Mouse (Mus musculus): ENCODE data around the gene Serpina5. TPM values are rescaled to one million over a fixed set of nuclear protein-coding genes. Genes with fewer than 3 reads are reported as not detected.
A peak's percentile ranks its signal among the peaks of the same experiment; 100 is the strongest.
"Not testable (repeated sequence)": the region's sequence is repeated elsewhere in the genome, so short reads cannot be mapped to it uniquely, and the experiment has no call there.

Serpina5 gene
- polyA plus RNA-seq, 1 experiment from 2014 or later, result not detected

GRCm38 (mm10) chr12:104067549-104067948 is 33.4 kb upstream of the Serpina5 start:
- Histone ChIP-seq H3K4me2 (ENCODE audit: low read length) (peak overlapping the region; percentile 36), H3K27ac (ENCODE audit: low read length) (no peak overlapping the region), H3K27me3 (replicated peaks; ENCODE audit: control insufficient read depth, insufficient read depth, low read length) (no peaks in the 10 kb centered on the region), H3K4me3 (replicated peaks; ENCODE audit: low read length) (peak overlapping the region; percentile 30), H3K9me3 (ENCODE audit: control insufficient read depth, low read length) (no peaks in the 10 kb centered on the region), H3K4me1 (replicated peaks; ENCODE audit: control insufficient read depth, insufficient read depth, low read length) (0 out of 2 replicates have a peak, but pooled peaks cover 5% of the 10 kb centered on the region), H3K36me3 (ENCODE audit: control insufficient read depth, insufficient read depth) (no peaks in the 10 kb centered on the region), H3K9ac (replicated peaks; ENCODE audit: low read depth, low read length) (peak overlapping the region; percentile 17; the same call in 1 of the 2 replicates)
- ATAC-seq, result peak; percentile 85
- 12% methylated on average over 4 of the region's 4 CpGs for WGBS

DNA sequence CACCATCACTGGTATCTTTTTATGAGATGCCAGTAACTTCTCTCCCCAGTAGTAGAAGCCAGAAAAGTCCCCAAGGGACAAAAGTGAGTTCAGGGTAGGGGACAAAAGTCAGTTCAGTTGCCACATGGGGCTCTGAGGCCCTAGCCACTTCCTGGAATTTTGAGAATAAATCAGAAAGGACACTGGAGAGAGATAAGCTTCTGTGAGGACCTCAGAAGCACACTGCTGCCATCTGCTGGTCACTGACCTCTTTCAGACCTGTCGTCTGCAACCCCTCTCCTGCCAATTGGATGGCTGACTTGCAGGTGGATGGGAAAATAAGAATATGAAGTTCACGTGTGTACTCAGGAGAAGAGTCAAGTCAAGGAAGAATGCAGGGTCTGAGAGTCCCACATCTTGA is 31.3 kb upstream of the Serpina5 start:
- Histone ChIP-seq H3K27ac (ENCODE audit: low read length) (no peak overlapping the region), H3K4me1 (replicated peaks; ENCODE audit: control insufficient read depth, insufficient read depth, low read length) (0 out of 2 replicates have a peak, but pooled peaks cover 5% of the 10 kb centered on the region), H3K27me3 (replicated peaks; ENCODE audit: control insufficient read depth, insufficient read depth, low read length) (no peaks in the 10 kb centered on the region), H3K36me3 (ENCODE audit: control insufficient read depth, insufficient read depth) (no peaks in the 10 kb centered on the region), H3K9me3 (ENCODE audit: control insufficient read depth, low read length) (no peaks in the 10 kb centered on the region), H3K4me2 (ENCODE audit: low read length) (no peak overlapping the region), H3K9ac (replicated peaks; ENCODE audit: low read depth, low read length) (no peak overlapping the region), H3K4me3 (replicated peaks; ENCODE audit: low read length) (no peak overlapping the region)
- 6% methylated on average over 2 of the region's 2 CpGs for WGBS
- peak; percentile 59; the same call in 1 of the 2 replicates for ATAC-seq

- Histone ChIP-seq H3K27ac (ENCODE audit: low read length) (no peak overlapping the region), H3K36me3 (ENCODE audit: control insufficient read depth, insufficient read depth) (no peaks in the 10 kb centered on the region), H3K27me3 (replicated peaks; ENCODE audit: control insufficient read depth, insufficient read depth, low read length) (no peaks in the 10 kb centered on the region), H3K9ac (replicated peaks; ENCODE audit: low read depth, low read length) (no peak overlapping the region), H3K9me3 (ENCODE audit: control insufficient read depth, low read length) (no peaks in the 10 kb centered on the region), H3K4me1 (replicated peaks; ENCODE audit: control insufficient read depth, insufficient read depth, low read length) (0 out of 2 replicates have a peak, but pooled peaks cover 5% of the 10 kb centered on the region), H3K4me2 (ENCODE audit: low read length) (no peak overlapping the region), H3K4me3 (replicated peaks; ENCODE audit: low read length) (no peak overlapping the region)
- 40% methylated on average over 1 of the region's 1 CpGs for WGBS
- ATAC-seq, result no peak
Observed at GRCm38 (mm10) chr12:104071708-104072107, 29.2 kb upstream of the Serpina5 start.

DNA sequence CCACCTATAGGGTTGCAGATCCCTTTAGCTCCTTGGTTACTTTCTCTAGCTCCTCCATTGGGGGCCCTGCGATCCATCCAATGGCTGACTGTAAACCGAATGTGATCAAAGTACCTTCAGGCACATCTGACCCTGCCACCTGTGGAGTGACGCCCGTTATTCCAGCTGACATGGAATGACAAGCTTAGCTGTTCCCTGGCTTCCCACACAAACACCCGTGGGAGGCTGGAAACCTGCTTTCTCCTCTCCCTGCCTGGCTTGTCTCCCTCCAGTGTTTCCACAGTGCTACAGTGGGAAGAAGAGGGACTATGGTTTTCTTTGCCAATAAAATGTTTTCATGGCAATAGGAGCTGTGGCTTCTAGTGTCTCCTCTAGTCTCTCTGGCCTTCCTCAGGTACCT is 28.6 kb upstream of the Serpina5 start:
- no peaks in the 10 kb centered on the region for H3K36me3 ChIP-seq (ENCODE audit: control insufficient read depth, insufficient read depth)
- H3K27me3 ChIP-seq (replicated peaks; ENCODE audit: control insufficient read depth, insufficient read depth, low read length), result no peaks in the 10 kb centered on the region
- H3K27ac ChIP-seq (ENCODE audit: low read length), result no peak overlapping the region
- no peak for ATAC-seq
- 73% methylated on average over 5 of the region's 5 CpGs for WGBS
- no peak overlapping the region for H3K4me2 ChIP-seq (ENCODE audit: low read length)
- no peak overlapping the region for H3K4me3 ChIP-seq (replicated peaks; ENCODE audit: low read length)
- H3K4me1 ChIP-seq (replicated peaks; ENCODE audit: control insufficient read depth, insufficient read depth, low read length), result 0 out of 2 replicates have a peak, but pooled peaks cover 3% of the 10 kb centered on the region
- H3K9ac ChIP-seq (replicated peaks; ENCODE audit: low read depth, low read length), result no peak overlapping the region
- H3K9me3 ChIP-seq (ENCODE audit: control insufficient read depth, low read length), result no peaks in the 10 kb centered on the region

- Histone ChIP-seq H3K4me3 (replicated peaks; ENCODE audit: low read length) (no peak overlapping the region), H3K4me1 (replicated peaks; ENCODE audit: control insufficient read depth, insufficient read depth, low read length) (no peaks in the 10 kb centered on the region), H3K9me3 (ENCODE audit: control insufficient read depth, low read length) (no peaks in the 10 kb centered on the region), H3K9ac (replicated peaks; ENCODE audit: low read depth, low read length) (no peak overlapping the region), H3K27me3 (replicated peaks; ENCODE audit: control insufficient read depth, insufficient read depth, low read length) (no peaks in the 10 kb centered on the region), H3K27ac (ENCODE audit: low read length) (no peak overlapping the region), H3K4me2 (ENCODE audit: low read length) (no peak overlapping the region), H3K36me3 (ENCODE audit: control insufficient read depth, insufficient read depth) (no peaks in the 10 kb centered on the region)
- no peak for ATAC-seq
- WGBS, result 81% methylated on average over 2 of the region's 2 CpGs
Observed at GRCm38 (mm10) chr12:104090119-104090518, 10.8 kb upstream of the Serpina5 start.

GRCm38 (mm10) chr12:104091303-104091702 is 9.6 kb upstream of the Serpina5 start:
- no peak overlapping the region for H3K4me3 ChIP-seq (replicated peaks; ENCODE audit: low read length)
- no peaks in the 10 kb centered on the region for H3K9me3 ChIP-seq (ENCODE audit: control insufficient read depth, low read length)
- ATAC-seq, result no peak
- H3K36me3 ChIP-seq (ENCODE audit: control insufficient read depth, insufficient read depth), result no peaks in the 10 kb centered on the region
- no peaks in the 10 kb centered on the region for H3K27me3 ChIP-seq (replicated peaks; ENCODE audit: control insufficient read depth, insufficient read depth, low read length)
- no peak overlapping the region for H3K9ac ChIP-seq (replicated peaks; ENCODE audit: low read depth, low read length)
- H3K4me1 ChIP-seq (replicated peaks; ENCODE audit: control insufficient read depth, insufficient read depth, low read length), result no peaks in the 10 kb centered on the region
- H3K4me2 ChIP-seq (ENCODE audit: low read length), result no peak overlapping the region
- H3K27ac ChIP-seq (ENCODE audit: low read length), result no peak overlapping the region
- WGBS, result 84% methylated on average over 1 of the region's 1 CpGs

- H3K4me2 ChIP-seq (ENCODE audit: low read length), result no peak overlapping the region
- no peak overlapping the region for H3K4me3 ChIP-seq (replicated peaks; ENCODE audit: low read length)
- H3K9me3 ChIP-seq (ENCODE audit: control insufficient read depth, low read length), result no peaks in the 10 kb centered on the region
- no peak for ATAC-seq
- no peaks in the 10 kb centered on the region for H3K4me1 ChIP-seq (replicated peaks; ENCODE audit: control insufficient read depth, insufficient read depth, low read length)
- no peak overlapping the region for H3K27ac ChIP-seq (ENCODE audit: low read length)
- no peaks in the 10 kb centered on the region for H3K27me3 ChIP-seq (replicated peaks; ENCODE audit: control insufficient read depth, insufficient read depth, low read length)
- no peak overlapping the region for H3K9ac ChIP-seq (replicated peaks; ENCODE audit: low read depth, low read length)
- H3K36me3 ChIP-seq (ENCODE audit: control insufficient read depth, insufficient read depth), result no peaks in the 10 kb centered on the region
Observed at GRCm38 (mm10) chr12:104105847-104106246, 4.9 kb downstream of the Serpina5 start.

DNA sequence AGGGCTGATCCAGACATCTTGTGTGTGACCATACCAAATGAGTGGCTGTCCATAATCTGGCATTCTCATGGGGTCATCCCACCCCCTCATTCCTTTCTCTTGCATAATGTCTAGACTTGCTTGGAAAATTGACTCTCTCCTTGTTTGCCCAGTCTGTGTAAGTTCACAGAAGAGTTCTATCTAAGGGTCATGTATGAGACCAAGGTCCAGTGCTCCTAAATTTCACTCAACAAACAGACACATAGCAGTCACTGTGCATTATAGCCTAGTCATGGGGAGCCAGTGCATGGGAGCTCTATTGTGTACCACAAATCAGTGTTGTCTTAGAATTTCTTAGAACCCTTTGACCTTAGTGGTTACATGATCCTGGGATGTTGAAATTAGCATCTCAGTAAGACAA is 6.0 kb downstream of the Serpina5 start:
- H3K9ac ChIP-seq (replicated peaks; ENCODE audit: low read depth, low read length), result no peak overlapping the region
- H3K9me3 ChIP-seq (ENCODE audit: control insufficient read depth, low read length), result no peaks in the 10 kb centered on the region
- H3K4me3 ChIP-seq (replicated peaks; ENCODE audit: low read length), result no peak overlapping the region
- no peaks in the 10 kb centered on the region for H3K27me3 ChIP-seq (replicated peaks; ENCODE audit: control insufficient read depth, insufficient read depth, low read length)
- H3K4me2 ChIP-seq (ENCODE audit: low read length), result no peak overlapping the region
- ATAC-seq, result no peak
- no peaks in the 10 kb centered on the region for H3K36me3 ChIP-seq (ENCODE audit: control insufficient read depth, insufficient read depth)
- no peaks in the 10 kb centered on the region for H3K4me1 ChIP-seq (replicated peaks; ENCODE audit: control insufficient read depth, insufficient read depth, low read length)
- no peak overlapping the region for H3K27ac ChIP-seq (ENCODE audit: low read length)

DNA sequence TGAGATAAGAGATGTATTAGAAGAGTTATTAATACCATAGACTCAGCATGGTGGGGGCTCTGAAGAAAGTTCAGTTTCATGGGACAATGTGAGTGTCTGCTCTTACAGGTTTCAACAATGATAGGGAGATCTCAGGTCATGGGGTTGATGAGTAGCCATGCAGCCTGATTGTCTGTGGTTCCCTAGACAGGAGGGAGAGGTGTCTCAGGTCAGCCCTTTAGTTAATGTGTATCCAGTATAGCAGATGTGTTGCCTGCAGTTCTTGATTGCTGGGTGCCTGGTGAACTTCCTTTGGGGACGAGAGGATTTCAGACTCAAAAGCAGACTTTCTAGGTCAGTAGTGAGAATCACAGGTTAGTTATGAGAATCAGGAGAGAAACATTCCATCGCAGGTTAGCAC is 7.6 kb downstream of the Serpina5 start:
- H3K9ac ChIP-seq (replicated peaks; ENCODE audit: low read depth, low read length), result no peak overlapping the region
- no peak overlapping the region for H3K4me2 ChIP-seq (ENCODE audit: low read length)
- no peaks in the 10 kb centered on the region for H3K27me3 ChIP-seq (replicated peaks; ENCODE audit: control insufficient read depth, insufficient read depth, low read length)
- H3K4me1 ChIP-seq (replicated peaks; ENCODE audit: control insufficient read depth, insufficient read depth, low read length), result no peaks in the 10 kb centered on the region
- H3K4me3 ChIP-seq (replicated peaks; ENCODE audit: low read length), result no peak overlapping the region
- no peaks in the 10 kb centered on the region for H3K36me3 ChIP-seq (ENCODE audit: control insufficient read depth, insufficient read depth)
- 84% methylated on average over 2 of the region's 2 CpGs for WGBS
- ATAC-seq, result no peak
- no peak overlapping the region for H3K27ac ChIP-seq (ENCODE audit: low read length)
- H3K9me3 ChIP-seq (ENCODE audit: control insufficient read depth, low read length), result no peaks in the 10 kb centered on the region

GRCm38 (mm10) chr12:104112333-104112732 is 11.4 kb downstream of the Serpina5 start, which contains the start of gene Serpina3a:
Gene Serpina3a (plus strand): TSS chr12:104112724.
- not testable (repeated sequence) for H3K4me3 ChIP-seq (replicated peaks; ENCODE audit: low read length); H3K4me2 ChIP-seq (ENCODE audit: low read length); H3K4me1 ChIP-seq (replicated peaks; ENCODE audit: control insufficient read depth, insufficient read depth, low read length); H3K27ac ChIP-seq (ENCODE audit: low read length); H3K36me3 ChIP-seq (ENCODE audit: control insufficient read depth, insufficient read depth); ATAC-seq; H3K9ac ChIP-seq (replicated peaks; ENCODE audit: low read depth, low read length); H3K27me3 ChIP-seq (replicated peaks; ENCODE audit: control insufficient read depth, insufficient read depth, low read length); H3K9me3 ChIP-seq (ENCODE audit: control insufficient read depth, low read length)
- 89% methylated on average over 10 of the region's 11 CpGs for WGBS
